Mouse (Mus musculus): ENCODE data around the gene Plcg2. TPM values are rescaled to one million over a fixed set of nuclear protein-coding genes. Genes with fewer than 3 reads are reported as not detected.

Plcg2 gene
- polyA plus RNA-seq, 1 experiment from 2014 or later, result 3.5 TPM

- Histone ChIP-seq H3K36me3 (ENCODE audit: insufficient read depth, low read length) (no peaks in the 10 kb centered on the region), H3K9ac (replicated peaks; ENCODE audit: low read depth) (no peak overlapping the region), H3K4me1 (ENCODE audit: insufficient read depth, low read depth, low read length) (peaks cover 3% of the 10 kb centered on the region; the same call in 1 of the 2 replicates), H3K27ac (ENCODE audit: low read length) (no peak overlapping the region), H3K4me2 (replicated peaks; ENCODE audit: low read depth, low read length) (no peak overlapping the region), H3K27me3 (replicated peaks; ENCODE audit: insufficient read depth, low read length) (0 out of 2 replicates have a peak, but pooled peaks cover 7% of the 10 kb centered on the region), H3K9me3 (ENCODE audit: low read length) (no peaks in the 10 kb centered on the region), H3K4me3 (ENCODE audit: low read depth, low read length) (no peak overlapping the region)
- no peak for ATAC-seq
- WGBS, result 59% methylated on average over 2 of the region's 2 CpGs
- peak; percentile 17 for DNase-seq (ENCODE audit: low spot score)
- no peak for TF ChIP-seq CTCF (IDR thresholded peaks at IDR 0.05)
- no peak for TF ChIP-seq EP300 (IDR thresholded peaks at IDR 0.05)
Observed at GRCm38 (mm10) chr8:117494874-117495273, 3.2 kb upstream of the Plcg2 start.

GRCm38 (mm10) chr8:117498915-117499540 is 937 bp downstream of the Plcg2 start:
- peak overlapping the region; percentile 51 for H3K4me3 ChIP-seq (ENCODE audit: low read depth, low read length)
- DNase-seq (ENCODE audit: low spot score) (no peak), ATAC-seq (peak; percentile 11; the same call in 1 of the 2 replicates)
- no peak for TF ChIP-seq CTCF (IDR thresholded peaks at IDR 0.05)
- no peak overlapping the region for H3K27ac ChIP-seq (ENCODE audit: low read length)
- no peaks in the 10 kb centered on the region for H3K36me3 ChIP-seq (ENCODE audit: insufficient read depth, low read length)
- 0 out of 2 replicates have a peak, but pooled peaks cover 7% of the 10 kb centered on the region for H3K27me3 ChIP-seq (replicated peaks; ENCODE audit: insufficient read depth, low read length)
- no peak overlapping the region for H3K9ac ChIP-seq (replicated peaks; ENCODE audit: low read depth)
- no peaks in the 10 kb centered on the region for H3K9me3 ChIP-seq (ENCODE audit: low read length)
- H3K4me1 ChIP-seq (ENCODE audit: insufficient read depth, low read depth, low read length), result peaks cover 3% of the 10 kb centered on the region; the same call in 1 of the 2 replicates
- H3K4me2 ChIP-seq (replicated peaks; ENCODE audit: low read depth, low read length), result peak overlapping the region; percentile 91
- WGBS, result 16% methylated on average over 20 of the region's 20 CpGs

- ATAC-seq, result no peak
- WGBS, result 60% methylated on average over 5 of the region's 5 CpGs
- DNase-seq (ENCODE audit: low spot score), result no peak
Observed at GRCm38 (mm10) chr8:117500232-117500823, 2.2 kb downstream of the Plcg2 start.

GRCm38 (mm10) chr8:117501323-117501722 is 3.2 kb downstream of the Plcg2 start:
- H3K4me2 ChIP-seq (replicated peaks; ENCODE audit: low read depth, low read length), result no peak overlapping the region
- H3K4me1 ChIP-seq (ENCODE audit: insufficient read depth, low read depth, low read length), result peaks cover 3% of the 10 kb centered on the region; the same call in 1 of the 2 replicates
- no peaks in the 10 kb centered on the region for H3K9me3 ChIP-seq (ENCODE audit: low read length)
- WGBS, result 81% methylated on average over 6 of the region's 6 CpGs
- ATAC-seq (no peak), DNase-seq (ENCODE audit: low spot score) (no peak)
- no peak overlapping the region for H3K9ac ChIP-seq (replicated peaks; ENCODE audit: low read depth)
- H3K4me3 ChIP-seq (ENCODE audit: low read depth, low read length), result no peak overlapping the region
- no peaks in the 10 kb centered on the region for H3K36me3 ChIP-seq (ENCODE audit: insufficient read depth, low read length)
- TF ChIP-seq EP300 (IDR thresholded peaks at IDR 0.05) (no peak), CTCF (IDR thresholded peaks at IDR 0.05) (no peak)
- H3K27ac ChIP-seq (ENCODE audit: low read length), result no peak overlapping the region
- H3K27me3 ChIP-seq (replicated peaks; ENCODE audit: insufficient read depth, low read length), result 0 out of 2 replicates have a peak, but pooled peaks cover 7% of the 10 kb centered on the region

More at GRCm38 (mm10) chr8:117500232-117500823, 2.2 kb downstream of the Plcg2 start:
- Histone ChIP-seq H3K27ac (ENCODE audit: low read length) (no peak overlapping the region), H3K36me3 (ENCODE audit: insufficient read depth, low read length) (no peaks in the 10 kb centered on the region), H3K9me3 (ENCODE audit: low read length) (no peaks in the 10 kb centered on the region), H3K4me3 (ENCODE audit: low read depth, low read length) (no peak overlapping the region), H3K27me3 (replicated peaks; ENCODE audit: insufficient read depth, low read length) (0 out of 2 replicates have a peak, but pooled peaks cover 7% of the 10 kb centered on the region), H3K4me2 (replicated peaks; ENCODE audit: low read depth, low read length) (no peak overlapping the region), H3K9ac (replicated peaks; ENCODE audit: low read depth) (no peak overlapping the region), H3K4me1 (ENCODE audit: insufficient read depth, low read depth, low read length) (peaks cover 3% of the 10 kb centered on the region; the same call in 1 of the 2 replicates)
- TF ChIP-seq EP300 (IDR thresholded peaks at IDR 0.05) (no peak), CTCF (IDR thresholded peaks at IDR 0.05) (no peak)

- Histone ChIP-seq H3K4me2 (replicated peaks; ENCODE audit: low read depth, low read length) (no peak overlapping the region), H3K27me3 (replicated peaks; ENCODE audit: insufficient read depth, low read length) (0 out of 2 replicates have a peak, but pooled peaks cover 3% of the 10 kb centered on the region), H3K27ac (ENCODE audit: low read length) (no peak overlapping the region), H3K4me3 (ENCODE audit: low read depth, low read length) (no peak overlapping the region), H3K9me3 (ENCODE audit: low read length) (no peaks in the 10 kb centered on the region), H3K4me1 (ENCODE audit: insufficient read depth, low read depth, low read length) (peaks cover 2% of the 10 kb centered on the region; the same call in 1 of the 2 replicates), H3K36me3 (ENCODE audit: insufficient read depth, low read length) (no peaks in the 10 kb centered on the region), H3K9ac (replicated peaks; ENCODE audit: low read depth) (no peak overlapping the region)
- no peak for ATAC-seq
- TF ChIP-seq CTCF (IDR thresholded peaks at IDR 0.05) (no peak; the same call in 1 of the 2 replicates), EP300 (IDR thresholded peaks at IDR 0.05) (no peak)
- WGBS, result 65% methylated on average over 13 of the region's 13 CpGs
- DNase-seq (ENCODE audit: low spot score), result no peak
Observed at GRCm38 (mm10) chr8:117503405-117504069, 5.4 kb downstream of the Plcg2 start.

- no peaks in the 10 kb centered on the region for H3K36me3 ChIP-seq (ENCODE audit: insufficient read depth, low read length)
- H3K27me3 ChIP-seq (replicated peaks; ENCODE audit: insufficient read depth, low read length), result no peaks in the 10 kb centered on the region
- no peaks in the 10 kb centered on the region for H3K9me3 ChIP-seq (ENCODE audit: low read length)
- H3K4me3 ChIP-seq (ENCODE audit: low read depth, low read length), result no peak overlapping the region
- H3K27ac ChIP-seq (ENCODE audit: low read length), result no peak overlapping the region
- DNase-seq (ENCODE audit: low spot score), result no peak
- no peak overlapping the region for H3K4me2 ChIP-seq (replicated peaks; ENCODE audit: low read depth, low read length)
- H3K9ac ChIP-seq (replicated peaks; ENCODE audit: low read depth), result no peak overlapping the region
- no peaks in the 10 kb centered on the region for H3K4me1 ChIP-seq (ENCODE audit: insufficient read depth, low read depth, low read length)
- no peak for TF ChIP-seq EP300 (IDR thresholded peaks at IDR 0.05)
- TF ChIP-seq CTCF (IDR thresholded peaks at IDR 0.05), result no peak
- 81% methylated on average over 8 of the region's 8 CpGs for WGBS
- no peak for ATAC-seq
Observed at GRCm38 (mm10) chr8:117507703-117508102, 9.6 kb downstream of the Plcg2 start.

Data from lung, postnatal 0 days (tissue).